Mouse (Mus musculus): ENCODE data around the gene Tgm3.

Tgm3 gene

GRCm38 (mm10) chr2:130012026-130012425 lies at the start of gene Tgm3:
Gene Tgm3 (plus strand): TSS chr2:130012349.
- DNase-seq (ENCODE audit: low read depth, low spot score) = no peak

GRCm38 (mm10) chr2:129980608-129981007 lies 31.5 kb upstream of the Tgm3 start:
- DNase-seq (ENCODE audit: low read depth, low spot score) = no peak

- no peak for DNase-seq (ENCODE audit: low read depth, low spot score)
Measured at GRCm38 (mm10) chr2:129987527-129988045, 24.6 kb upstream of the Tgm3 start.

GRCm38 (mm10) chr2:129989646-129990045 lies 22.5 kb upstream of the Tgm3 start:
- no peak for DNase-seq (ENCODE audit: low read depth, low spot score)

GRCm38 (mm10) chr2:129994468-129994867 lies 17.7 kb upstream of the Tgm3 start:
- no peak for DNase-seq (ENCODE audit: low read depth, low spot score)

GRCm38 (mm10) chr2:129998476-129998875 lies 13.7 kb upstream of the Tgm3 start:
- DNase-seq (ENCODE audit: low read depth, low spot score) = no peak

- DNase-seq (ENCODE audit: low read depth, low spot score) = no peak
Measured at GRCm38 (mm10) chr2:129999296-129999695, 12.9 kb upstream of the Tgm3 start.

- DNase-seq (ENCODE audit: low read depth, low spot score) = no peak
Measured at GRCm38 (mm10) chr2:130000601-130001000, 11.5 kb upstream of the Tgm3 start.

- DNase-seq (ENCODE audit: low read depth, low spot score) = no peak
Measured at GRCm38 (mm10) chr2:130004046-130004445, 8.1 kb upstream of the Tgm3 start.

GRCm38 (mm10) chr2:130009371-130009770 lies 2.8 kb upstream of the Tgm3 start:
- DNase-seq (ENCODE audit: low read depth, low spot score) = no peak

GRCm38 (mm10) chr2:130013646-130014045 lies 1.5 kb downstream of the Tgm3 start:
- DNase-seq (ENCODE audit: low read depth, low spot score) = no peak

- no peak for DNase-seq (ENCODE audit: low read depth, low spot score)
Measured at GRCm38 (mm10) chr2:130015196-130015595, 3.0 kb downstream of the Tgm3 start.

GRCm38 (mm10) chr2:130018084-130018483 lies 5.9 kb downstream of the Tgm3 start:
- DNase-seq (ENCODE audit: low read depth, low spot score) = no peak

GRCm38 (mm10) chr2:130027890-130028289 lies 15.7 kb downstream of the Tgm3 start:
- no peak for DNase-seq (ENCODE audit: low read depth, low spot score)

GRCm38 (mm10) chr2:130029826-130030225 lies 17.7 kb downstream of the Tgm3 start:
- DNase-seq (ENCODE audit: low read depth, low spot score) = no peak

GRCm38 (mm10) chr2:130032661-130033060 lies 20.5 kb downstream of the Tgm3 start:
- DNase-seq (ENCODE audit: low read depth, low spot score) = no peak

GRCm38 (mm10) chr2:130036846-130037245 lies 24.7 kb downstream of the Tgm3 start:
- DNase-seq (ENCODE audit: low read depth, low spot score) = no peak

GRCm38 (mm10) chr2:130038971-130039370 lies 26.8 kb downstream of the Tgm3 start:
- DNase-seq (ENCODE audit: low read depth, low spot score) = no peak

- no peak for DNase-seq (ENCODE audit: low read depth, low spot score)
Measured at GRCm38 (mm10) chr2:130040190-130040886, 28.2 kb downstream of the Tgm3 start.

GRCm38 (mm10) chr2:130043835-130044234 lies 31.7 kb downstream of the Tgm3 start:
- no peak for DNase-seq (ENCODE audit: low read depth, low spot score)

GRCm38 (mm10) chr2:130047923-130048440 lies 35.8 kb downstream of the Tgm3 start:
- no peak for DNase-seq (ENCODE audit: low read depth, low spot score)

- no peak for DNase-seq (ENCODE audit: low read depth, low spot score)
Measured at GRCm38 (mm10) chr2:130048792-130049191, 36.6 kb downstream of the Tgm3 start.

- peak; percentile 48 for DNase-seq (ENCODE audit: low read depth, low spot score)
Measured at GRCm38 (mm10) chr2:130058149-130058548, 46.0 kb downstream of the Tgm3 start.

All from mesoderm, embryonic 11.5 days (tissue).